Mouse (Mus musculus): ENCODE measurements around the gene Ano4.

DNA sequence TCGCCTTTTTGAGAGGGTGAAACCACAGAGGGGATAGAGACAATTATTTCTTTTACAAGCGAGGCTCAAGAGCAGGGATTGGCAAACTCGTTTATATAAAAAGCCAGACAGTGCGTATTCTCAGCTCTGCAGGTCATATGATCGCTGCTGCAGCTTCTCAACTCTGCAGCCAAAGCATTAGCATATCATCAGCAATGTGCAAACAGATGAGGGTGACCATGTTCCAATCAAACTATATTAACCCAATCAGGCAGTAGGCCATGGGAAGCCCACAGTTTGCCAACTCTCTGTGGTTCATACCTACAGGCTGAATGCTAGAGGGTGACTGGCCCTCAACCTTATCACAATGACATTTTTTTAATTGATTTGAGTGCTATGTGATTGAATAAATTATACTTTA lies 64.2 kb downstream of the Ano4 start:
- TF ChIP-seq CTCF (IDR thresholded peaks at IDR 0.05; ENCODE audit: low read depth, low read length) (no peak), TAL1 (conservative IDR thresholded peaks at IDR 0.05; ENCODE audit: low read depth, low read length) (no peak), GATA1 (IDR thresholded peaks at IDR 0.05; ENCODE audit: borderline replicate concordance, low read length) (no peak), POLR2AphosphoS5 (IDR thresholded peaks at IDR 0.05; ENCODE audit: insufficient replicate concordance, low read depth, low read length) (no peak), GATA2 (IDR thresholded peaks at IDR 0.05; ENCODE audit: borderline replicate concordance, low read depth, low read length) (no peak)
